Mouse (Mus musculus) CD8-positive naive resting alpha-beta T cell, adult 2 months (primary cell): Measurements from ENCODE around the gene Eml6.
"Not testable (repeated sequence)": the region's sequence is repeated elsewhere in the genome, so short reads cannot be mapped to it uniquely, and the experiment has no call there.

Experiments
- DNase-seq, 2 experiments: peaks; one replicate each; pipeline ENCODE4 v3.0.0; 2022; ENCODE audit warnings: low read depth in 2 of 2, low spot score in 2 of 2

Gene Eml6

GRCm38 (mm10) chr11:29794475-29794874 is 231.4 kb downstream of the Eml6 start:
- DNase-seq: no peak

- DNase-seq: no peak
Observed at GRCm38 (mm10) chr11:29790796-29791195, 235.0 kb downstream of the Eml6 start.

- no peak for DNase-seq
Observed at GRCm38 (mm10) chr11:29788921-29789638, 236.8 kb downstream of the Eml6 start.

- no peak for DNase-seq
Observed at GRCm38 (mm10) chr11:29788499-29788898, 237.3 kb downstream of the Eml6 start.

GRCm38 (mm10) chr11:29787473-29787872 is 238.4 kb downstream of the Eml6 start:
- DNase-seq: no peak

GRCm38 (mm10) chr11:29786583-29787219 is 239.1 kb downstream of the Eml6 start:
- DNase-seq: no peak

- DNase-seq: no peak
Observed at GRCm38 (mm10) chr11:29779409-29780026, 246.3 kb downstream of the Eml6 start.

GRCm38 (mm10) chr11:29778936-29779335 is 246.9 kb downstream of the Eml6 start:
- DNase-seq: no peak

GRCm38 (mm10) chr11:29777964-29778363 is 247.9 kb downstream of the Eml6 start:
- no peak for DNase-seq

- DNase-seq: no peak
Observed at GRCm38 (mm10) chr11:29774760-29775159, 251.1 kb downstream of the Eml6 start.

- DNase-seq: no peak
Observed at GRCm38 (mm10) chr11:29774296-29774695, 251.5 kb downstream of the Eml6 start.

- no peak for DNase-seq
Observed at GRCm38 (mm10) chr11:29772279-29772678, 253.6 kb downstream of the Eml6 start.

- DNase-seq: no peak
Observed at GRCm38 (mm10) chr11:29770666-29771400, 255.0 kb downstream of the Eml6 start.

GRCm38 (mm10) chr11:29768523-29768922 is 257.3 kb downstream of the Eml6 start:
- no peak for DNase-seq

GRCm38 (mm10) chr11:29766313-29766982 is 259.4 kb downstream of the Eml6 start:
- DNase-seq: no peak

GRCm38 (mm10) chr11:29765063-29765462 is 260.8 kb downstream of the Eml6 start:
- DNase-seq: no peak

GRCm38 (mm10) chr11:29762768-29763167 is 263.1 kb downstream of the Eml6 start:
- DNase-seq: no peak

GRCm38 (mm10) chr11:29761387-29761786 is 264.4 kb downstream of the Eml6 start:
- no peak for DNase-seq

- DNase-seq: no peak
Observed at GRCm38 (mm10) chr11:29758617-29759016, 267.2 kb downstream of the Eml6 start.

- not testable (repeated sequence) for DNase-seq
Observed at GRCm38 (mm10) chr11:29756007-29756406, 269.8 kb downstream of the Eml6 start.
